Mouse (Mus musculus) forebrain, postnatal 0 days (tissue): ENCODE results near the gene Avil. TPM values are rescaled to one million over a fixed set of nuclear protein-coding genes. Genes with fewer than 3 reads are reported as not detected.

Experiments used
- ATAC-seq: fragments of 200-750 bp; cut with Nextera tagmentation; 2 replicates; pipeline ENCODE4 v1.8.0; 2017; ENCODE audit warnings: mild to moderate bottlenecking, moderate library complexity
- DNase-seq: peaks from one replicate; pipeline ENCODE4 v3.0.0-alpha.2; 2015
- H3K27ac ChIP-seq: fragments of 300-500 bp; sonication (generic); 2 replicates; pipeline ENCODE4 v1.5.1; 2014; ENCODE audit warnings: low read depth, mild to moderate bottlenecking, antibody characterized with exemption, low read length, moderate library complexity, mixed read lengths
- H3K27me3 ChIP-seq: fragments of 300-500 bp; sonication (generic); 2 replicates; pipeline ENCODE4 v1.6.1; 2014; ENCODE audit warnings: mild to moderate bottlenecking, low read length, mixed read lengths; ENCODE audit not compliant: insufficient read depth
- H3K36me3 ChIP-seq: fragments of 300-500 bp; sonication (generic); 2 replicates; pipeline ENCODE4 v1.6.1; 2014; ENCODE audit warnings: mild to moderate bottlenecking, moderate library complexity; ENCODE audit not compliant: insufficient read depth
- H3K4me1 ChIP-seq: fragments of 300-500 bp; sonication (generic); 2 replicates; pipeline ENCODE4 v1.6.1; 2014; ENCODE audit warnings: antibody characterized with exemption; ENCODE audit not compliant: insufficient read depth
- H3K4me2 ChIP-seq: fragments of 300-500 bp; sonication (generic); 2 replicates; pipeline ENCODE4 v1.6.1; 2014; ENCODE audit warnings: low read depth, mild to moderate bottlenecking, moderate library complexity
- H3K4me3 ChIP-seq: fragments of 300-500 bp; sonication (generic); 2 replicates; pipeline ENCODE4 v1.5.1; 2014; ENCODE audit warnings: low read depth, low read length, mixed read lengths
- H3K9ac ChIP-seq: fragments of 300-500 bp; sonication (generic); 2 replicates; pipeline ENCODE4 v1.6.1; 2014; ENCODE audit warnings: mild to moderate bottlenecking
- H3K9me3 ChIP-seq: fragments of 300-500 bp; sonication (generic); 2 replicates; pipeline ENCODE4 v1.6.1; 2016; ENCODE audit warnings: low read length
- CTCF ChIP-seq: sonication (generic); IDR thresholded peaks from 2 replicates; pipeline ENCODE4 v1.5.1; 2016; ENCODE audit warnings: antibody characterized with exemption, control low read depth, low read depth
- WGBS: fragments of 180-500 bp; shearing (Covaris S2); extraction: QIAGEN DNeasy Blood & Tissue Kit; methylation state at CpG from one replicate; pipeline ENCODE4 v1.1.7; 2014; 5-methylcytosine and 5-hydroxymethylcytosine counted together
- polyA plus RNA-seq: library from polyadenylated mRNA; unstranded; fragments of >200 nt; fragmentation: Nextera tagmentation; extraction: Ambion mirVana; gene quantifications from 2 replicates; pipeline ENCODE4 v1.2.1, GENCODE M21; 2015
- total RNA-seq: library from RNA; depleted of rRNA; stranded (reverse); fragments of >200 nt; gene quantifications from 2 replicates; pipeline ENCODE4 v1.2.3, GENCODE M21; 2014

The Avil gene
- total and polyA plus RNA-seq, 2 experiments from 2014 or later = 0.24 to 0.67 TPM

GRCm38 (mm10) chr10:127001297-127001696 lies 788 bp downstream of the Avil start:
- WGBS = 87% methylated on average over 9 of the region's 9 CpGs
- TF ChIP-seq CTCF = no peak
- no peak overlapping the region for H3K27ac ChIP-seq
- no peaks in the 10 kb centered on the region for H3K4me1 ChIP-seq
- no peak overlapping the region for H3K4me3 ChIP-seq
- no peaks in the 10 kb centered on the region for H3K27me3 ChIP-seq
- H3K4me2 ChIP-seq = no peak overlapping the region
- H3K36me3 ChIP-seq = peaks cover 30% of the 10 kb centered on the region
- ATAC-seq (no peak), DNase-seq (no peak)
- H3K9me3 ChIP-seq = no peaks in the 10 kb centered on the region
- no peak overlapping the region for H3K9ac ChIP-seq

GRCm38 (mm10) chr10:127002056-127002455 lies 1.5 kb downstream of the Avil start:
- no peak overlapping the region for H3K27ac ChIP-seq
- no peaks in the 10 kb centered on the region for H3K27me3 ChIP-seq
- peaks cover 30% of the 10 kb centered on the region for H3K36me3 ChIP-seq
- DNase-seq (no peak), ATAC-seq (no peak)
- no peaks in the 10 kb centered on the region for H3K9me3 ChIP-seq
- no peak for TF ChIP-seq CTCF
- no peak overlapping the region for H3K4me2 ChIP-seq
- WGBS = 64% methylated on average over 1 of the region's 1 CpGs
- H3K4me3 ChIP-seq = no peak overlapping the region
- no peaks in the 10 kb centered on the region for H3K4me1 ChIP-seq
- no peak overlapping the region for H3K9ac ChIP-seq

- H3K9ac ChIP-seq = no peak overlapping the region
- TF ChIP-seq CTCF = no peak
- no peaks in the 10 kb centered on the region for H3K9me3 ChIP-seq
- H3K36me3 ChIP-seq = peaks cover 24% of the 10 kb centered on the region
- no peak overlapping the region for H3K27ac ChIP-seq
- WGBS = 95% methylated on average over 5 of the region's 5 CpGs
- H3K4me3 ChIP-seq = no peak overlapping the region
- ATAC-seq (no peak), DNase-seq (no peak)
- H3K27me3 ChIP-seq = no peaks in the 10 kb centered on the region
- no peaks in the 10 kb centered on the region for H3K4me1 ChIP-seq
- no peak overlapping the region for H3K4me2 ChIP-seq
Measured at GRCm38 (mm10) chr10:127002765-127003164, 2.3 kb downstream of the Avil start.

- Histone ChIP-seq H3K9ac (no peak overlapping the region), H3K9me3 (no peaks in the 10 kb centered on the region), H3K27me3 (no peaks in the 10 kb centered on the region), H3K36me3 (peaks cover 18% of the 10 kb centered on the region), H3K4me1 (no peaks in the 10 kb centered on the region), H3K4me3 (no peak overlapping the region), H3K27ac (no peak overlapping the region), H3K4me2 (no peak overlapping the region)
- DNase-seq (no peak), ATAC-seq (no peak)
- TF ChIP-seq CTCF = no peak
- WGBS = 88% methylated on average over 8 of the region's 8 CpGs
Measured at GRCm38 (mm10) chr10:127003334-127003733, 2.8 kb downstream of the Avil start.

GRCm38 (mm10) chr10:127003806-127004205 lies 3.3 kb downstream of the Avil start:
- WGBS = 68% methylated on average over 7 of the region's 7 CpGs

GRCm38 (mm10) chr10:127016488-127016887 lies 16.0 kb downstream of the Avil start:
- no peak for ATAC-seq
- Histone ChIP-seq H3K4me2 (no peak overlapping the region), H3K27me3 (no peaks in the 10 kb centered on the region), H3K27ac (no peak overlapping the region), H3K4me3 (no peak overlapping the region), H3K9ac (no peak overlapping the region), H3K4me1 (no peaks in the 10 kb centered on the region), H3K36me3 (no peaks in the 10 kb centered on the region), H3K9me3 (no peaks in the 10 kb centered on the region)
- 64% methylated on average over 5 of the region's 5 CpGs for WGBS
- TF ChIP-seq CTCF = 0 out of 2 replicates have a peak, but pooled peaks have one; percentile 30
- no peak for DNase-seq

More at GRCm38 (mm10) chr10:127003806-127004205, 3.3 kb downstream of the Avil start:
- no peak for TF ChIP-seq CTCF
- no peaks in the 10 kb centered on the region for H3K4me1 ChIP-seq
- H3K9me3 ChIP-seq = no peaks in the 10 kb centered on the region
- no peaks in the 10 kb centered on the region for H3K27me3 ChIP-seq
- no peak overlapping the region for H3K4me3 ChIP-seq
- no peak overlapping the region for H3K9ac ChIP-seq
- ATAC-seq (no peak), DNase-seq (no peak)
- peaks cover 13% of the 10 kb centered on the region for H3K36me3 ChIP-seq
- H3K4me2 ChIP-seq = no peak overlapping the region
- no peak overlapping the region for H3K27ac ChIP-seq

- H3K36me3 ChIP-seq = peaks cover 4% of the 10 kb centered on the region; the same call in 1 of the 2 replicates
- 25% methylated on average over 2 of the region's 2 CpGs for WGBS
- H3K9me3 ChIP-seq = no peaks in the 10 kb centered on the region
- H3K9ac ChIP-seq = no peak overlapping the region
- no peak overlapping the region for H3K27ac ChIP-seq
- no peaks in the 10 kb centered on the region for H3K27me3 ChIP-seq
- DNase-seq (no peak), ATAC-seq (no peak)
- no peaks in the 10 kb centered on the region for H3K4me1 ChIP-seq
- H3K4me2 ChIP-seq = no peak overlapping the region
- no peak for TF ChIP-seq CTCF
- H3K4me3 ChIP-seq = no peak overlapping the region
Measured at GRCm38 (mm10) chr10:127017071-127017470, 16.6 kb downstream of the Avil start.
